Mouse (Mus musculus): Measurements from ENCODE around the gene Med16.
"Not testable (repeated sequence)": the region's sequence is repeated elsewhere in the genome, so short reads cannot be mapped to it uniquely, and the experiment has no call there.

The Med16 gene

DNA sequence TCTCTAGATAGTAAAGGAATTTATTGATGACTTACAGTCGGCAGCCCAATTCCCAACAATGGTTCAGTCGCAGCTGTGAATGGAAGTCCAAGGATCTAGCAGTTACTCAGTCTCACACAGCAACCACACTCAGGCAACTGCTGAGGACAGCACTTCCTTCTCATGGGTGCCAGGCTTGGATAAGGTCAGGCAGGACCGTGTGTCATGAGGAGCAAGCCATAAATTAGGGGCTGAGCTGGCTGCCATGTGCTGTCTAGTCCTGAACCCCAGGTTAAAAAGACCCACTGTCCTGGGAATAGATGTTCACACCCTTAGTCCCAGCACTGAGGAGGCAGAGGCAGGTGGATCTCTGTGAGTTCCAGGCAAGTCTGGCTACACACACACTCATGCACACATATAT lies 23.8 kb downstream of the Med16 start:
- not testable (repeated sequence) for DNase-seq (ENCODE audit: low spot score in 2 of 2)

DNA sequence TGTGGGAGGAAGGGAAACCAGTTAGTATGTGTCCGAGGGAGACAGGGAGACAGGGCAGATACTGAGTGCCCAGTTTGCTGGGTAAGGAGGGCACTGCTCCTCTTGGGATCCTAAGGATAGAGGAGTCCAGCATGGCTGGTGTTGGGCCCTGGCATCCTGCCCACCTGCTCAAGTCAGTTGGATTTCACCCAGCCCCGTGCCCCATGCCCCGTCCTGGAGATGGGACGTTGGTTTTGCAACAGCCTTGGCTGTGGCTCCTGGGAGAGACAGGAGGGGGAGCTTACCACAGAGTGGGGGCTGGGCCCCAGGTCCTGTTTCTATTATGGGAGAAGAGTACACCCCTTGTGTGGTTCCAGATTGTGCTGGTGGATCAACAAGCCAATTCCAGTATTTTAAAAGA lies 24.3 kb downstream of the Med16 start:
- DNase-seq (ENCODE audit: low spot score in 2 of 2), result peak; percentile 49 to 77

DNA sequence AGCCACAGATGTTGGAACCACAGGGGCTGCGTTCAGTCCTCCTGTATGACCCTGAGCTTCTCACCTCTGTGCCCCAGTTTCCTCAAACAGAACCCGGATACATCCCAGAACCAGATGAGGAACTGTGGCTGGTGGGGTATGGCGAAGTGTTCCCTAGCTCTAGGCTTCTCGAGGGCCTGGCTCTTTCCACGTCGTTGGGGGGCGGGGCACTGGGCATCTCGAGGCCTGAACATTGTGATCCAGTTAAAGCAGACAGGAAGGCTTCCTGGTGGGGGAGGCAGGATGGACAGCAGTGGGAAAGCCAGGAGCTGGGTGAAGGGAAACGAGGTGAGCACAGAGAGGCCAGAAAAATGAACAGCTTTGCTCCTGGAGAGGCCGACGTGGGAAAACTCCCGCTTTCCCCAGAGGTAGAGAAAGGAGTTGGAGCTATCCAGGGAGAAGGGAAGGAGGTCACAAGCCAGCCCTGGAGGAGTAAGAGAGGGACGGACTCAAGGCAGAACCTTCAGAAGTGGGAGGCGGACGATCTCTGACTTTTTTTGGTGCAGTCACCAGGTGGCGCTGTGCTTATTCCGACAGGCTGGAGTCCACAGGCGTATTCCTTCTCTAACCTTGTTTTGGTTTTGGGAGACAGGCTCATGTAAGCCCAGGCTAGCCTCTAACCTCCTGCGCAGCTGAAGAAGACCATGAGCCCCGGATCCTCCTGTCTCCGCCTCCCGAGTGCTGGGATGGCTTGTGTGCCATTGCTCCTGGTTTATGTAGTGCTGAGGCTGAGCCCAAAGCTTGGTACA lies 25.2 kb downstream of the Med16 start:
- DNase-seq (ENCODE audit: low spot score in 2 of 2), result peak; percentile 47 to 77

DNA sequence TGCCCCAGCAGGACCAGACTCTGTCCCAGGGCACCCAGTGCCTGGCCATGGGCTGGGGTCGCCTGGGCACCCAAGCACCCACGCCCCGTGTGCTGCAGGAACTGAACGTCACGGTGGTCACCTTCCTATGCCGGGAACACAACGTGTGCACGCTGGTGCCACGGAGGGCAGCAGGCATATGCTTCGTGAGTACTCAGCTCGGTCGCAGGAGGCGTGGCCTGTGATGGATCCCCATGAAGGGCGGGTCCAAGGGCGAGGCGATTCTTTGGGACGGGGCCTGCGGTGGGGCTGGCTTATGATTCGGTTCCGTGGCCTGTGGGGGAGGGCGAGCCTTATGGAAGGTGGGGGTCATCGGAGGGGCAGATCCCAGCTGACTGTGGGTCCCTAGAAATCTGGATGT lies 26.7 kb downstream of the Med16 start:
- DNase-seq (ENCODE audit: low spot score in 2 of 2), result no peak

DNA sequence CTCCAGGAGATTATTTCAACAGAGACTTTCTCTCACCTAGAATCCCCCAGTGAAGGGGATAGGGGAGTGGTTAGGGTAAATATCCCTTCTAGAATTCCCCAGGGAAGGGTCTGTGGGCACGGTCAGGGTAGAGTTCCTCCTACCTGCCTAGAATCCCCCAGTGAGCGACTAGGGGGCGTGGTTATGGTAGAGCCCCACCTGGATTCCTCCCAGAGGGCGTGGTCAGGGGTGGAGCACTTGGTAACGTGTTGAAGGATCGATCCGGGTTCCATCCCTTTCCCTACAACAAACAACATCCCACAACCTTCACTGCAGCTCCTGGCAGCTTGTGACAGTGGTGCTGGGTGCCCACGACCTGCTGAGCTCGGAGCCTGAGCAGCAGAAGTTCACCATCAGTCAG lies 28.0 kb downstream of the Med16 start:
- no peak for DNase-seq (ENCODE audit: low spot score in 2 of 2)

DNA sequence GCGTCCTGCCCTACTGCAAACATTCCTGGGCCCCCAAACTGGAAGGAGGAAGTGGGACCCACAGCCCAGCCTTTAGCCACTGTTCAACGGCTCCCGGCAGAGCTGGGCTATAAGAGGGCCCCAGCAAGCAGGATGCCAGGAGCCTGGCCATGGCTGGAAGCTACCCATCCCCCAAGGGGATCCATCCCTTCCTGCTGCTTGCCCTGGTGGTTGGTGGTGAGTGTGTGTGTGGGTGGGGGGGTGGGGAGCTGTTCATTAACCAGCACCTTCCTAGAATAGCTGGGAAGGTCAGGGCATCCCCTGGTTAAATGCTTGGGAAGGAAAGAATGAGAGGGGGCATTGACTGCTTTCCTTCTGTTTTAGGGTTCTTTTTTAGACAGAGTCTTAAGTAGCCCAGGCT lies 29.2 kb downstream of the Med16 start:
- no peak for DNase-seq (ENCODE audit: low spot score in 2 of 2)

DNA sequence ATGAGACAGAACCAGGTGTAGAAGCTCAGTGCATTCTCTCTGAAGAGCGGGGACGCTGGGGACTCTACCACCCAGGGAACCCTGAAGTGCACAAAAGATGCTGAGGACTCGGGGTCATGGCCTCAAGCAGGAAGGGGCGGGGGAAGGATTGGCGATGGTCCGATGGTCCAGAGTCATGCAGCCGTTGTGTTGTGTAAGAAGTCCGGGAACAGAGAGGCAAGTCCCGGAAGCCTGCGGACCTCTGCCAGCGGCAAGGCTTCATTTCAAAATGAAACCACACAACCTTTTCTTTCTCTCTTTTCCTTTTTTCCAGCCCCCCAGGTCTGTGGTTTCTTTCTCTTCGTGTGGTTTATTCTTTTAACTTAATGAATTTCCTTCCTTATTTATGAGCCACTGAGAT lies 31.0 kb downstream of the Med16 start:
- DNase-seq (ENCODE audit: low spot score in 2 of 2), result peak; percentile 73 to 75

DNA sequence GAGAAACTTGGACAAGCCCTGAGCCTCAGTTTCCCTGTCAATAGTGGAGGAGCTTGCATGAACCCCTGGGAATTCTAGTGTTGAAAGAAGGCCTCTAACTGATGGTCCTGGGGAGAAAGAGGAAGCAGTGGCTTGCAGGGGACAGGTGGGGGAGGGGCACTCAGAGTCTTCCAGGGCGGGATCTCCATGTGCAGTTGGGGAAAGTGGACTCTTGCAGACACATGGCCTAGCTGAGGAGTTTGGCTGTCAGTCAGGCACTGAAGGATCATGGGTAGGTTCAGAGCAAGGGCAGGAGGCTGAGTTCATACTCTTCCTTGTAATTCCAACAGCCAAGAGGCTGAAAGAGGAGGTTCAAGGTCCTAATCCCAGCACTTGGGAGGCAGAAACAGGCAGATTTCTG lies 31.5 kb downstream of the Med16 start:
- no peak for DNase-seq (ENCODE audit: low spot score in 2 of 2)

DNA sequence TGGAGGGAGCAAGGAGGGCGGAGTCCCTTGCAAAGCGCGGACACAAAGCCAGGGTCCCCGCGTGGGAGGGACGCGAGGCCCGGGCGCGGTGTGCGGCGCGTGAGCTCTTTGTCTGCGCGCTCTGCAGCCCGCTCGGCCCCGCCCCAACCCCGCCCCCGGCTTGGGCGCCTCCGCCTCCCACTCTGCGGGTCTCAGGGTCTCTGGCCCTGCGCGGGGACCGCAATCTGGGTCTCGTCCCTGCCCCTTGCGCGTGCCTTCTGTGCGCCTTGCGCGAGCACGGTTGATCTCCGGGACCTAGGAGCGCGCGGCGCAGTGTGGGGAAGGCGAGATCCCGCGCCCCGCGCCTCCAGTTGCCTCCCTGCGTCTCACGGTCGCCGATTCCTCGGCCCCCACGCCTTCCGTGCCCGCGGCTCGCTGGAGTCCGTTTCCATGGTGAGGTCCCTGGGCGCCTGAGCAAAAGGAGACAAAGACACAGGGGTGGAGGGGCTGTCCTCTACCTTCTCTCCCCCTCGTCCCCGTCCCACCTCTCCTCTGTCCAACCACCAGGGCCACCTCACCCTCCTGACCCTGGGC lies 34.3 kb downstream of the Med16 start, which contains the start of the genes Prtn3 and Plppr3:
Prtn3 (plus strand) TSS at position 187 of the 573 bp plus-strand sequence.
Plppr3 (minus strand) TSS at position 345 of the 573 bp plus-strand sequence.
- DNase-seq (ENCODE audit: low spot score in 2 of 2), result no peak

DNA sequence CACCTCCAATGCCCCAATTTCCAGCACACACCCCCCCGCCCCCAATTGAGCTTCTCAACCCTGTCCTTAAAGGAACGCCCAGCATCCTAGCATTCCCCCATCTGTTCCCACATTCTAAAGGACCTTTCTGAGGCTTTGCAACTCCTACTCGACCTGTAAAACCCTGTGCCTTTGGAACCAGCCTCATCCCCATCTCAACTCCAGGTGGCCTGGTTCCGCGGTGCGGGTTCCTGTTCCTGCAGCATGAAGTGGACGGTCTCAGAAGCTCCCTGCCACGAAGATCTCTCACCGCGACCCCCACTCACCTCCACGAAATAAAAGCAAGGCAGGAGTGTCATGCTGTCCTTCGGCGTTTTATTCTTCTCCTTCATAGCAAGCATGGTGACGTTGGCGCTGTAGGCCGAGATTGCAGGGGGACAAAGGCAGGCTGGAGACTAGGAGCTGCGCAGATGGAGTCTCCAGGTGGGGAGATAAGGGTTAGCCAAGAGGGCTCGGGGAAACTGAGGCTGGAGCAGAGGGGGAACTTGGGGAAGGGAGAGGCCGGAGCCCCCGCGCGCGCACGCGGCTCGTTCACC lies 34.9 kb downstream of the Med16 start:
- DNase-seq (ENCODE audit: low spot score in 2 of 2), result no peak

DNA sequence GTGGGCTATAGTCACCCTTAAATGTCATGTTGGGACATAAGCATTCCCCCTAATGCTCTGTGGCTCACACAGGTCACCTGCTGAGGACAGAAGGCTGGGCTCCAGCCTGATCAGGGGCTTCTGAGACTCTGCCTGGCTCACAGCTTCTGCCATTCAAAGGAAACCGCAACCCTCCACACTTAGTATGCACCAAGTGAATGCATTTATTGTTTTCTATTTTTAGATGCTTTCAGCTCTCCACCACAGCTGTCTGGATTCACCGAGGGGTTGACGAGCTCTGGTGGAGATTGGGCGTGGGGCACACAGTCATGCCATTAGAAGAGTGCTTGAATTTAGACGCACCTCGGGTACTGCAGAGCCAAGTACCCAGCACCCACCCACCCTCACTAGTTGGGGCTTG lies 35.4 kb downstream of the Med16 start:
- DNase-seq (ENCODE audit: low spot score in 2 of 2), result no peak

DNA sequence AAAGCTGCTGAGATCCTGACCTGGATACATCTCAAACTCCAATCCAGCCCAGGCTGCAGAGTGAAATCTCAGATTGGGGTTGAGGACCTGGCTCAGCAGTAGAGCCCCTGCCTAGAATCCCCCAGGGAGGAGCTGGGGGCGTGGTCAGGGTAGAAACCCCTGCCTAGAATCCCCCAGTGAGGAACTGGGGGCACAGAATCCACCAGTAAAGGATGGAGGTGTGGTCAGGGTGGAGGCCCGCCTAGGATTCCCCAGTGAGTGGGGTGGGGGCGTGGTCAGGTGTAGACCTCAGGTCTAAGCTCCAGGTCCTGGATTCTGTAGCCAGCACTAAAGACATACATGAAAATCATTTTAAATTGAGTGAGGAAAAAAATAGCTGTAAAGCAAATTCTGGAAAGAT lies 35.9 kb downstream of the Med16 start:
- no peak for DNase-seq (ENCODE audit: low spot score in 2 of 2)

DNA sequence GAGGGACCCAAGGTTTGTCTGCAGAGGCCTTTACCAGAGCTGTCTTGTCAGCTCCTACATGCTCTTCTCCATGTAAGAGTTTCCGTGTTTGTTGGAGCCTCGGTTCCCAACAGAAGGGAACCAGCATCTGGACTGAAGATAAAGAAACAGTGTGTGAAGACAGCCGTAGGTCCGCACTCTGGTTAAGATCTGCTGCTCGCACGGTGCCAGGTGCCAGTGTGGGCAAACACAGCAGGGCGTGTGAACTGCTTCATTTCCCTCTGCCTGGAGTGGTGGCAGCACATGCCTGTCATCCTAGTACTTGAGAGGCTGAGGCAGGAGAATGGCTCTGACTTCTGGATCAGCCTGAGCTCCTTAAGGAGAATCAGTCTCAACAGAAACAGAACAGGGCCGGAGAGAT lies 36.9 kb downstream of the Med16 start:
- no peak for DNase-seq (ENCODE audit: low spot score in 2 of 2)

DNA sequence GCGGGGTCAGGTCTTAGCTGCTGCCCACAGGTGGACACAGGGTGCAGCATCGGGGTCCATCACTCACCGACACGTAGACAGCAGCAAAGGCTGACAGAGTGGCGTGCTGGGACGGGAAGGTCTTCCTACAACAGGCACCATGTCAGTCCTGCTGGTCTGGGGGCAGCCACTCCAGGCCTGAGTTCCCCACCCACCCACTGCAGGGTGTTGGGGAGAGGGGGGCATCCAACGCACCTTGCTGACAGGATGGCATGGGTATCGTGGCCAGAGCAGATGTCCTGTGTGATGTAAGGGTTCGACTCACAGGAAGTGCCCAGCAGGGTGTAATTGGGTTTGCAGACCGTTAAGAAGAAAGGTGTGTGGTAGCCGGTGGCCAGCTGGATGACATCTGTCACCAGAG lies 42.1 kb downstream of the Med16 start:
- no peak for DNase-seq (ENCODE audit: low spot score in 2 of 2)

DNA sequence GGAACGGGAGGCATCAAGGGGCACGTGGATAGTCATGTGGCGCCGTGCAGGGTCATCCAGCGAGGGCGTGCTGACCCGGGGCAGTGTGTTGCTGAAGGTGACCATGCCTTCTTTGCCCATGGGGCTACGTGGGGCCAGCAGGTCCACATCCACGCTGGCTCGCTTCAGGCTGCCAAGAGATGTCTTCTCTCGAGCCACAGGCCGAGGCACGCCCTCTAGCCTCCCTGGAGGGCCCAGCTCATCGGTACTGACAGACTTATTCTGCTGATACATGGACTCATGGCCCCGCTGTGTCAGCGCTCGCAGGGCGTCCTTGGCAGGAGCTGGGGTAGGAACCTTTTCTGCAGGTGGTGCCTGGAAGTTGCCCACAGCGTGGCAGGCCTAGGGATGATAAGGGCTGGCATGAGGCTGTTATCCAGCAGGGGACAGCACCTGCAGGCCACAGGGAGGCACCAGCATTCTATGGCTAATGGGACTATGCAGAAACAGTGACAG lies 42.9 kb downstream of the Med16 start:
- peak in 1 of 2 experiments; percentile 61 for DNase-seq (ENCODE audit: low spot score in 2 of 2)

DNA sequence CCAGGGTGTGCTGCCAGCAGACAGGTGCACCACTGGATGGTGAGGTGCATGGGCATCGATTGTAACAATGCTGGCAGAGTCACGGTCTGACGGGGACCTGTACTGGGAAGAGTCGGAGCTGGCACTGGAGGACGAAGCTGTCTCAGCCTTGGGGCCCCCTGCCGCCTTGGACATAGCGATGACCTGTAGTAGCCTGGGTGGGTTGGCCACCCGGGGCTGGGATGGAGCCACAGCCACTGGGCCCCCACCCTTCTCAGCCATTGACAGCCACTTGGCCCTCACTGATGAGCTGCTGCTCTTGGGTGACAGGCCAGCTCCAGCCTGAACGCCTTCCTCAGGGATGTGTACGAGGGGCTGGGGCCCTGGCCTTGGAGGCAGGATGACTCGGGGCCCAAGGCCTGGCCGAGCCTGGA lies 43.5 kb downstream of the Med16 start:
- DNase-seq (ENCODE audit: low spot score in 2 of 2), result no peak

DNA sequence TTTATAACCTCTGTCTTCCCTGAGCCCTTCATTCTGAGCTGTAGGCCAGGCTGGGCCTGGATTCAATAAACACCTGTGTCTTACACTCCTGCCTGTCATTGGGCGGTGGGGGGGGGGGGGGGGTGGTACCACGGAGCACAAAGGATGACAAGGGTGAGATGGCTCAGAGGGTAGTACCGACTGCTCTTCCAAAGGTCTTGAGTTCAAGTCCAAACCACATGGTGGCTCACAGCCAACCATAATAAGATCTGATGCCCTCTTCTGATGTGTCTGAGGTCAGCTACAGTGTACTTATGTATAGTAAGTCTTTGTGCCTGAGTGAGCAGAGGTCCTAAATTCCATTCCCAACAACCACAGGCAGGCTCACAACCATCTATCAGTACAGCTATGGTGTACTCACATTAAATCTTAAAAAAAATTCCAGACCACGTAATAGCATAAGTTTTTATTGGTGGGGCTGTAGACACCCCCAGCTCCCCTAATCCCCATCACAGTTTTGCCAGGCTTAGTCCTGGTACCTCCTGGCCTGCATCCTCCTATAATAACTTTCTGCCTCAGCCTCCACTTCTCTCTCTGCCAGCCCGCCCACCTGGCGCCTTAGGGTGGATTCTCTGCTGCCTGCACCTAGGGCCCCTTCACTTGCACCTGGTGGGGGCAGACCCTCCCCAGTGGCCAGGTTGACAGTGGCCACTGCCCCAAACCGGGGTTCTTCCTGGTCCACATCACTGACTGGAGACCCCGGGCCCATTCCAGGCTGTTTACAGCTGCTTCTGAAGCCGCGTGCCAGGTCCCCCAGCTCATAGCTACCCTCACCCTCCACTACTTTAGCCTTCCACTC lies 44.2 kb downstream of the Med16 start:
- DNase-seq (ENCODE audit: low spot score in 2 of 2), result no peak

DNA sequence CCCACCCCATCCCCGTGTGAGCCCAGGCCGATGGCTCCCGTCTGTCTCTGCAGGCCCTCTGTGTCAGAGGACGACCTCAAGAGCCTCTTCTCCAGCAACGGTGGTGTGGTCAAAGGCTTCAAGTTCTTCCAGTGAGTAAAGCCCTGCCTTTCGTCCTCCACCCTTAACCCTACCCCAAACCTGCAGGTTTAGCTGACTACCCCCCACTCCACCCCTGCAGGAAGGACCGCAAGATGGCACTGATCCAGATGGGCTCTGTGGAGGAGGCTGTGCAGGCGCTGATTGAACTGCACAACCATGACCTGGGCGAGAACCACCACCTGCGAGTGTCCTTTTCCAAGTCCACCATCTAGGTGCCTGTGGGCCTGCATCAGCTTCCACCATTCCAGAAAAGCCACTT lies 45.8 kb downstream of the Med16 start:
- DNase-seq (ENCODE audit: low spot score in 2 of 2), result no peak

DNA sequence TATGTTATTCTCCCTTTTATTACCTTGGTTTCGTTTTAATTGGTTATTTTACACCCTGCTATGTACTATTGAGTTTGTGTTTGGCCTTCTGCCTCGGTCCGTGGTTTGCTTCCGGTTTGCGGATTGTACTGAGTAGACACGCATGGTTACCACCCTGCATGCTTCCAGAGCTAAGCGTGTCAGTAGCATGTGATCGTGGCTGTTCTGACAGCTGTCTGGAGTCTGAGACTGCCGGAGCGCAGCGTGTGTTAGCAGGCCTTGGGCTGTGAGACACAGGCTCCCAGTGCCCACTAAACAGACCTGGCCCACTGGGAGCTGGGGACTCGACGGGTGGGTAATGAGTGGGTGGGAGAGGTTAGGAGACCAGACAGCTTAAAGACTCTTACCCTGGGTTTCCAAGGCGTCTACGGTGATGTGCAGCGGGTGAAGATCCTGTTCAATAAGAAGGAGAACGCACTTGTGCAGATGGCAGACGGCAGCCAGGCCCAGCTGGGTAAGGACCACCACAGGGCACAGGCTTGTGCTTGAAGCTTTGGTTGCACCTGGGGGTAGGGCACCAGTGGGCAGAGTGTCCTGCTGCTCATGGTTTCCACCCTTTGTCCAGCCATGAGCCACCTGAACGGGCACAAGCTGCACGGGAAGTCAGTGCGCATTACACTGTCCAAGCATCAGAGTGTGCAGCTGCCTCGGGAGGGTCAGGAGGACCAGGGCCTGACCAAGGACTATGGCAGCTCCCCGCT lies 46.5 kb downstream of the Med16 start:
- DNase-seq (ENCODE audit: low spot score in 2 of 2), result no peak

DNA sequence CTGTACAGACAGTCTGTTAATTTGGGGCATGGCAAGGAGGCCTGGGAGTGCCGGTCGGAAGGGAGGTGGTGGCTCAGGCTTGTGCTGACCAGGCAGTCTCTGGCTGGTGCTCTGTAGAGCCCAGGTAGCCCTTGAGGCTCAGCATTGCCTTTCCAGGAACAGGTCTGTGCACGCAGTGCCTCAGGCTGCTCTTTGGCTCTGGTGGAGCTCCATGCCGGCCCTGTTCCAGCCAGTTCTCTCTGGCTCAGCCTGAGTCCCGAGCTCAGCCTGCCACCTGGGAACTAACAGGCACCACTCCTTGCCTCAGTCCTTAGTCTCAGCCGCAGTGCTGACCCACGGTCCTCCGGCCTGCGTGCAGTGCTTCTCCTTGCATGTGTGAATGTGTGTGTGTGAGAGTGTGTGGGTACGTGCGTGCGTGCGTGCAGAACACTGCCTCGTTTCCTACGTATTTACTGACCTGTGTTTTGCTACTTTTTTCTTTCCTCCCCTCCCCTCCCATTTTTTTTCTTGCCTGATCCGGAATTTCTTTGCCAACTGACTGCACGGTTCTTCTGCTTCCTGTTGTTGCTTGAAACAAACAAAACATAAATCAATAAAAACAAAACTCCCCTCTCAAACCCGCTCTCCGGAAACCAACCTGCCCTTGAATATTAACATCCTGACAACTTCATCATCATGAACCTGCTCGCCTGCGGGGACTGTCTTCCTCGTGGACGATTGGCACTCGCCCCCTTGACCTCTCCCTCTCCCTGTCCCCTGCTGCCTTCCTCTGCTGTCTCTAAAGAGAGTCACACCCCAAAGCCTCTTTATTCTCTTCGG lies 47.3 kb downstream of the Med16 start:
- DNase-seq (ENCODE audit: low spot score in 2 of 2), result no peak

Measured in heart, adult 9 months (tissue).